Mouse (Mus musculus): ENCODE measurements around the gene Pdzd7.

The Pdzd7 gene

DNA sequence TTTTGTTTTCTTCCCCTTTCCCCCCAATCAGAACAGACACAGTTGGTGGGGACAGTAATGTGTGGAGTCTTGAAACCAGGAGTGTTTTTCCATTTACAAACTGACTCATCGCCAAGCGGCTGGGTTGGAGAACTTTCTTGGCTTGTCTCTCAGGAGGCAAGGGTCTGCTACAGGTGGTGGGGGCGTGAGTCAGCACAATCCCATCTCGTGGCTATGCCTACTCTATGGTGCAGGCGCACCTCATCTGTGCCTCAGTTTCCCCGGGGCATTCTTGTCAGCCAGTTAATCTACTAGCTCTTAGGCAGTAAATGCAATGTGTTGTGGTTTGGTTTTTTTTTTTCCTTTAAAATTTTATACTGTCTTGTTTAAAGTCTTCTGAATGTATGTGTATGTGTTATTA lies 62.2 kb downstream of the Pdzd7 start:
- DNase-seq: no peak

DNA sequence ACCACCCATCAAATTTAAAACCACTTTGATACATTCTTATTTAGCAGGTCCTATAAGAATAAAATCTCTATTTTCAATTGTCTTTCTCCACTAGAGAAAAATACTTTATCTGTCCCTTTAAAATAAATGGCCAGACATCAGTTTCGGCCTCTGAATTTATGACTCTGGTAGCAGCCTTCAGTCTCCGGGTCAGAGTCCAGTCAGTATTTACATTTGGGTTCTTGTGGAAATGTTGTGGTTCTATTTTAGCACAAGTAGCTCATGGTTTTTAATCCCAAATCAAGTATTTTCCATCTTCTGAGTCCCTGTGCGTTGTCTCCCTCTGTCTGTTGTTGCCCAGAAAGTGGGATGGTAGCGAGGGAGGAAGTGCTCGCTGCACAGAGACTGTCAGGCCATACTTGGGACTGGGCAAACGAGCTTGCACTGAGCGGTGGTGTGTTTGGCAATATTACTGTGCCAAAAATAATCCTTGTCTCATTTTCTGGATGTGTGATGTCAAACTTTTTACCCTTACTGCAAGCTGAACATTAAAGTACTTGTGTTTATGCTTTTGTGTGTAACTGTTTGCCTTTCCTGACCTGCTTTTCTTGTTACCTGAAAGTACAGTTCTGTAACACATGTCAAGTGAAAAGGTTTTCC lies 62.9 kb downstream of the Pdzd7 start:
- DNase-seq: no peak

DNA sequence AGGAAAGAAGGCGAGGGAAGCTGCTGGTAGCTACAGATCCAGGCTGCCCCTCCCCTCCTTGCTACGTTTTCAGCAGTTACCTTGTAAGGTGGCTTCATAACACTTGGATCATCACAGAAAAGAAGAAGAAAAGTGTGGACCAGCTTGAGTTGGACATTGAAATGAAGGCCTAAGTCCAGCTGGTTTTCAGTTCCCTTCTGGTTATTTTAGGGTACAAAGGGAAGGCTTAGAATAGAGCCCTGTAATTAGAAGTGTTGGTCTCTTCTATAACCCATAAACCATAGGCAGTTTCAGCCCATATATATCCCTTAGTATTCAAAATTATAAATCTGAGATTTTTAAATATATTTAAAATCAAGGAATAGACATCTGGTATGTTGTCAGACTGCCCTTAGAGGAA lies 64.7 kb downstream of the Pdzd7 start:
- no peak for DNase-seq

DNA sequence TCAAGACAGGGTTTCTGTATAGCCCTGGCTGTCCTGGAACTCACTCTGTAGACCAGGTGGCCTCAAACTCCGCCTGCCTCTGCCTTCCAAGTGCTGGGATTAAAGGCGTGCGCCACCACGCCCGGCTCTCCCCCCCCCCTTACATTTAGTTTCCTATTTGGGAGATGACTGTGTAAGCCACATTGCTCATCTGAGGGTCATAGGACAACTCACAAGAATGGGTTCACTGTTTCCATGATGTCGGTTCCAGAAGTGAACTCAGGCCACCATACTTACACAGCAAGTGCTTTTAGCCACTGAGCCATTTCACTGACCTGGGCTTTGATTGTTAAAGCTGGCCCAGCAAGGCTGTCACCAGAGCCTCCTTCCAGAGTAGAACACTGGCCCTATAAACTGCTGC lies 68.4 kb downstream of the Pdzd7 start:
- DNase-seq: no peak

All from kidney, postnatal 14 days (tissue).